Mouse (Mus musculus) Muller cell, postnatal 12 days (primary cell): ENCODE data around the gene Hps4.
"Not testable (repeated sequence)": the region's sequence is repeated elsewhere in the genome, so short reads cannot be mapped to it uniquely, and the experiment has no call there.

Experiments
- DNase-seq: peaks from one replicate; pipeline ENCODE4 v3.0.0-alpha.2; 2015; ENCODE audit errors: inconsistent ontology term

Hps4 gene

DNA sequence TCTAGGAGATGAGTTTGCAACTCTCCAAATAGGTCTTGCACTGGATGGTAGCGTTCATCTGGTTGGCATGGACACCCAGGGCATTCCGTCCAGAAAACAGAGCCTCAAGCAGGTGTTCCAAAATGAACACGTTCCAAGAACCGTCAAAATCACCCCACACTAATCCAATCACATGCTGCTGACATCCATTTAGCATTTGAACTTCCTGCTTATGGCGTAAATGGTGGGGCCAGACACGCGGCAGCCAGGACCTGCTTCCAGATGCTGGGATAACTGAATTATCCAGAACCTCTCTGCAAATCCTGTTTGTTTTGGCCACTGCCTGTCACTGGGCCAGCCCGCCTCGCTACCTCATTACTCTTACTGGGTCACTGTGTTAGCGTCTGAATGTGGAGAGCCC, 56.4 kb downstream of the Hps4 start:
- no peak for DNase-seq

DNA sequence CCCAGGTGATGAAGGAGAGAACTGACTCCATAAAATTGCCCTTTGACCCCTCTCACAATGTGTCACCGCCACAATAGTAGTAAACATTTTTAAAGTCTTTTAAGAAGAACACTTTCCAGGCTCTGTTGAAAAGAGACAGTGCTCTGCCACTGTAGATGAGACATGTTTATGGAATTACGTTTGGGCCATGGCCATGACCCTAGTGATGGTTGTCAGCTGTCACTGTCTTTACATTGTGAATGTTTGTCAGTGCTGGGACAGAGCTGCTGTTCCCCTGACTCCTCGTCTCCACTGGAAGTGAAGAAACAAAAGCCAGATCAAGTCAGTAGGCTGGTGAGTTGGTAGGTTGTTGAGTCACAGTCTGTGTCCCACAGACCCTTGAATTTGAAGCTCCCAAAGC, 59.6 kb downstream of the Hps4 start:
- no peak for DNase-seq

- peak; percentile 50 for DNase-seq
Measured at GRCm38 (mm10) chr5:112406017-112406416, 63.1 kb downstream of the Hps4 start.

DNA sequence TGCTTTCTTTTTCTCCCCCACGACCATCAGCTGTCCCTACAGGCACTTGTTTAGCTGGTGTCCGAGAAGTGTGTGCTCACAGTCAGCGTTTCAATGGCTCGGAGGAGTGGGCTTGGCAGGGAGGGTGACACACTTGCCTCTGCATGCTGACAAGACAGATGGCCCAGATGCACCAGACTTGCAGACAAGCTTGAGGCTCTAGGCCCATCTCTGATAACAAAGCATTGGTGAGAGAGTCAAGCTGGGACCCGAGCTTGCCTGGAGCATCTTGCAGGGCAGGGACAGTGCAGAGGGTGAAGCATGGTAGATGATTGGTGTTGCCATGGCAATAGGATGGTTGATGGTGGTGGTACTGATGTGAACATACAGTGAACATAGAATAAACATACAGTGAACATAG, 66.4 kb downstream of the Hps4 start:
- no peak for DNase-seq

DNA sequence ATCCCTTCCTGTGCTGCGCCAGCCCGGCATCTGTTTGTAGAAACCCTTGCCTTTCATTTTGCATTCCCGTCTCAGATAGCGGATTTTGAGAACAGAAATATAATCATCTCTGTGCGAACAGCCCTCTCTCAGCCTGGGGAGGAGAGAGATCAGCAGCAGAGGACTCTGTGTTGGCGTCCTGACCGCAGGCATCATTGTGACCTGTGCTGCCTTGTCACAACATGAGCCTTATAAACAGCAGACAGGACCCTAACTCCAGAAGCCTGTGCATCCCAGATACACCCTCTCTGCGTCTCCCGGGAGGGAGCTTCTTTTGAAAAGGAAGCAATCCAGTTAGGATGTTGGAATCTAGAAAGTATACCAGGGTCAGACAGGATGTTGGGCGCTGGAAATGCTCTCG, 68.2 kb downstream of the Hps4 start:
- no peak for DNase-seq

GRCm38 (mm10) chr5:112411514-112412335, 68.8 kb downstream of the Hps4 start:
- DNase-seq: peak; percentile 58

DNA sequence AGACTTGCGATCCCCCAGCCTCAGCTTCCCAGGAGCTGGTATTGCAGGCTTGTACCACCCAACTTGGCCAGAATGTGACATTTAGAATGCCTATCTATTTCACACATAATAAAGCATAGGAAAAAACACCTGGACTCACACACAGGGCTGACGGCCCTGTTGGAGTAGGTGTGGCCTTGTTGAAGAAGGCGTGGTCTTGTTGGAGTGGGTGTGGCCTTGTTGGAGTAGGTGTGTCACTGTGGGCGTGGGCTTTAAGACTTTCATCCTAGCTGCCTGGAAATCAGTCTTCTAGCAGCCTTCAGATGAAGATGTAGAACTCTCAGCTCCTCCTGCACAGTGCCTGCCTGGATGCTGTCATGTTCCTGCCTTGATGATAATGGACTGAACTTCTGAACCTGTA, 69.9 kb downstream of the Hps4 start:
- not testable (repeated sequence) for DNase-seq

DNA sequence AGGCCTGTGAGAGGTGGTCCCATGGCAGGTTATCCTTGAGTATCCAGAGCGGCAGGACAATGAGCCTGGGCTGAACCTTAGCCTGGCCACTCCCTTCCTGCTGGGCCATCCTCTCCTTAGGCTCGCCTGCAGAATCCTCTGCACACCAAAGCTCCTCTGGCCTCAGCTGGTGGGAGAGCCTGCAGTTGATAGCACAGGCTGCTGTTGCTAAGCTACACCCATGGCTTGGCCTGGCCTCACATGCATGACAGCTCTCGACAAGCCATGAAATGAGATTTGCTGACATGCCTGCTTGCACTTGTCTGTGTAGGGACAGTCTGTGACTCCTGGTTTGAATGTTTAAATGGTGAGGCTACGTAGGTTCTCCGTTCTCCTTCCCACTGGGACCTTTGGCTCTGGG, 73.8 kb downstream of the Hps4 start:
- DNase-seq: no peak

GRCm38 (mm10) chr5:112418023-112418422, 75.1 kb downstream of the Hps4 start:
- DNase-seq: no peak

GRCm38 (mm10) chr5:112419535-112419934, 76.7 kb downstream of the Hps4 start:
- no peak for DNase-seq

- DNase-seq: no peak
Measured at GRCm38 (mm10) chr5:112426635-112427034, 83.8 kb downstream of the Hps4 start.

GRCm38 (mm10) chr5:112427283-112427682, 84.4 kb downstream of the Hps4 start:
- peak; percentile 49 for DNase-seq
